Mouse (Mus musculus): Measurements from ENCODE around the gene 7530416G11Rik. TPM values are rescaled to one million over a fixed set of nuclear protein-coding genes. Genes with fewer than 3 reads are reported as not detected.

7530416G11Rik gene
- polyA plus RNA-seq, 1 experiment from 2014 or later = not detected

GRCm38 (mm10) chr15:85524404-85524950 is 21.4 kb upstream of the 7530416G11Rik start:
- Histone ChIP-seq H3K27ac (ENCODE audit: low read depth, low read length) (no peak overlapping the region), H3K4me2 (replicated peaks; ENCODE audit: low read depth, low read length) (no peak overlapping the region), H3K9me3 (ENCODE audit: control insufficient read depth, low read length) (no peaks in the 10 kb centered on the region), H3K4me1 (replicated peaks; ENCODE audit: control insufficient read depth, insufficient read depth, low read length) (peaks cover 3% of the 10 kb centered on the region), H3K27me3 (ENCODE audit: control insufficient read depth, insufficient read depth, low read length) (no peaks in the 10 kb centered on the region; the same call in 1 of the 2 replicates), H3K4me3 (ENCODE audit: low read depth, low read length) (no peak overlapping the region), H3K9ac (ENCODE audit: low read depth, low read length) (no peak overlapping the region), H3K36me3 (ENCODE audit: control insufficient read depth, insufficient read depth, low read length) (no peaks in the 10 kb centered on the region)
- peak; percentile 60; the same call in 1 of the 2 replicates for ATAC-seq (ENCODE audit: low FRiP score)
- WGBS = 19% methylated on average over 12 of the region's 12 CpGs
- no peak for DNase-seq (ENCODE audit: low spot score)

GRCm38 (mm10) chr15:85523173-85523991 is 20.4 kb upstream of the 7530416G11Rik start:
- 0 out of 2 replicates have a peak, but pooled peaks have one; percentile 38 for ATAC-seq (ENCODE audit: low FRiP score)

GRCm38 (mm10) chr15:85519438-85519837 is 16.4 kb upstream of the 7530416G11Rik start:
- DNase-seq (ENCODE audit: low spot score) (no peak), ATAC-seq (ENCODE audit: low FRiP score) (no peak)
- Histone ChIP-seq H3K9ac (ENCODE audit: low read depth, low read length) (no peak overlapping the region), H3K27ac (ENCODE audit: low read depth, low read length) (no peak overlapping the region), H3K36me3 (ENCODE audit: control insufficient read depth, insufficient read depth, low read length) (no peaks in the 10 kb centered on the region), H3K4me3 (ENCODE audit: low read depth, low read length) (no peak overlapping the region), H3K27me3 (ENCODE audit: control insufficient read depth, insufficient read depth, low read length) (no peaks in the 10 kb centered on the region; the same call in 1 of the 2 replicates), H3K4me1 (replicated peaks; ENCODE audit: control insufficient read depth, insufficient read depth, low read length) (peaks cover 3% of the 10 kb centered on the region), H3K9me3 (ENCODE audit: control insufficient read depth, low read length) (no peaks in the 10 kb centered on the region), H3K4me2 (replicated peaks; ENCODE audit: low read depth, low read length) (no peak overlapping the region)
- WGBS = 73% methylated on average over 4 of the region's 4 CpGs

More at GRCm38 (mm10) chr15:85523173-85523991, 20.4 kb upstream of the 7530416G11Rik start:
- Histone ChIP-seq H3K9ac (ENCODE audit: low read depth, low read length) (0 out of 2 replicates have a peak overlapping the region, but pooled peaks have one; percentile 37), H3K4me2 (replicated peaks; ENCODE audit: low read depth, low read length) (no peak overlapping the region), H3K27me3 (ENCODE audit: control insufficient read depth, insufficient read depth, low read length) (no peaks in the 10 kb centered on the region; the same call in 1 of the 2 replicates), H3K4me1 (replicated peaks; ENCODE audit: control insufficient read depth, insufficient read depth, low read length) (peaks cover 3% of the 10 kb centered on the region), H3K4me3 (ENCODE audit: low read depth, low read length) (no peak overlapping the region), H3K9me3 (ENCODE audit: control insufficient read depth, low read length) (no peaks in the 10 kb centered on the region), H3K36me3 (ENCODE audit: control insufficient read depth, insufficient read depth, low read length) (no peaks in the 10 kb centered on the region), H3K27ac (ENCODE audit: low read depth, low read length) (no peak overlapping the region)
- 9% methylated on average over 14 of the region's 14 CpGs for WGBS
- DNase-seq (ENCODE audit: low spot score) = peak; percentile 42

GRCm38 (mm10) chr15:85507370-85508014 is 4.5 kb upstream of the 7530416G11Rik start:
- 42% methylated on average over 32 of the region's 32 CpGs for WGBS
- Histone ChIP-seq H3K9me3 (ENCODE audit: control insufficient read depth, low read length) (no peaks in the 10 kb centered on the region), H3K27me3 (ENCODE audit: control insufficient read depth, insufficient read depth, low read length) (no peaks in the 10 kb centered on the region), H3K4me3 (ENCODE audit: low read depth, low read length) (no peak overlapping the region), H3K27ac (ENCODE audit: low read depth, low read length) (peak overlapping the region; percentile 92), H3K36me3 (ENCODE audit: control insufficient read depth, insufficient read depth, low read length) (no peaks in the 10 kb centered on the region), H3K9ac (ENCODE audit: low read depth, low read length) (peak overlapping the region; percentile 29), H3K4me2 (replicated peaks; ENCODE audit: low read depth, low read length) (peak overlapping the region; percentile 22; the same call in 1 of the 2 replicates), H3K4me1 (replicated peaks; ENCODE audit: control insufficient read depth, insufficient read depth, low read length) (peaks cover 14% of the 10 kb centered on the region)
- DNase-seq (ENCODE audit: low spot score) (peak; percentile 79), ATAC-seq (ENCODE audit: low FRiP score) (peak; percentile 79)

- Histone ChIP-seq H3K27me3 (ENCODE audit: control insufficient read depth, insufficient read depth, low read length) (no peaks in the 10 kb centered on the region), H3K9ac (ENCODE audit: low read depth, low read length) (no peak overlapping the region), H3K4me1 (replicated peaks; ENCODE audit: control insufficient read depth, insufficient read depth, low read length) (peaks cover 14% of the 10 kb centered on the region), H3K4me2 (replicated peaks; ENCODE audit: low read depth, low read length) (no peak overlapping the region), H3K36me3 (ENCODE audit: control insufficient read depth, insufficient read depth, low read length) (no peaks in the 10 kb centered on the region), H3K27ac (ENCODE audit: low read depth, low read length) (peak overlapping the region; percentile 92), H3K9me3 (ENCODE audit: control insufficient read depth, low read length) (no peaks in the 10 kb centered on the region), H3K4me3 (ENCODE audit: low read depth, low read length) (no peak overlapping the region)
- ATAC-seq (ENCODE audit: low FRiP score) (no peak), DNase-seq (ENCODE audit: low spot score) (no peak)
- 61% methylated on average over 1 of the region's 1 CpGs for WGBS
These were observed 3.7 kb upstream of the 7530416G11Rik start for GRCm38 (mm10) chr15:85506680-85507079.

- DNase-seq (ENCODE audit: low spot score) = no peak
- H3K4me1 ChIP-seq (replicated peaks; ENCODE audit: control insufficient read depth, insufficient read depth, low read length) = peaks cover 14% of the 10 kb centered on the region
- H3K4me3 ChIP-seq (ENCODE audit: low read depth, low read length) = no peak overlapping the region
- WGBS = 56% methylated on average over 14 of the region's 14 CpGs
- no peak overlapping the region for H3K9ac ChIP-seq (ENCODE audit: low read depth, low read length)
- no peaks in the 10 kb centered on the region for H3K36me3 ChIP-seq (ENCODE audit: control insufficient read depth, insufficient read depth, low read length)
- 0 out of 2 replicates have a peak overlapping the region, but pooled peaks have one; percentile 3 for H3K27ac ChIP-seq (ENCODE audit: low read depth, low read length)
- no peaks in the 10 kb centered on the region for H3K9me3 ChIP-seq (ENCODE audit: control insufficient read depth, low read length)
- no peaks in the 10 kb centered on the region for H3K27me3 ChIP-seq (ENCODE audit: control insufficient read depth, insufficient read depth, low read length)
- ATAC-seq (ENCODE audit: low FRiP score) = no peak
- no peak overlapping the region for H3K4me2 ChIP-seq (replicated peaks; ENCODE audit: low read depth, low read length)
These were observed 2.3 kb upstream of the 7530416G11Rik start for GRCm38 (mm10) chr15:85505118-85505925.

GRCm38 (mm10) chr15:85500267-85500666 is 2.8 kb downstream of the 7530416G11Rik start:
- Histone ChIP-seq H3K27ac (ENCODE audit: low read depth, low read length) (no peak overlapping the region), H3K27me3 (ENCODE audit: control insufficient read depth, insufficient read depth, low read length) (no peaks in the 10 kb centered on the region), H3K9ac (ENCODE audit: low read depth, low read length) (no peak overlapping the region), H3K4me3 (ENCODE audit: low read depth, low read length) (no peak overlapping the region), H3K4me1 (replicated peaks; ENCODE audit: control insufficient read depth, insufficient read depth, low read length) (peaks cover 3% of the 10 kb centered on the region; the same call in 1 of the 2 replicates), H3K36me3 (ENCODE audit: control insufficient read depth, insufficient read depth, low read length) (no peaks in the 10 kb centered on the region), H3K9me3 (ENCODE audit: control insufficient read depth, low read length) (no peaks in the 10 kb centered on the region), H3K4me2 (replicated peaks; ENCODE audit: low read depth, low read length) (no peak overlapping the region)
- DNase-seq (ENCODE audit: low spot score) (no peak), ATAC-seq (ENCODE audit: low FRiP score) (no peak)
- WGBS = 89% methylated on average over 10 of the region's 10 CpGs

GRCm38 (mm10) chr15:85497981-85498475 is 5.0 kb downstream of the 7530416G11Rik start:
- 25% methylated on average over 9 of the region's 10 CpGs for WGBS
- Histone ChIP-seq H3K36me3 (ENCODE audit: control insufficient read depth, insufficient read depth, low read length) (no peaks in the 10 kb centered on the region), H3K4me3 (ENCODE audit: low read depth, low read length) (no peak overlapping the region), H3K27ac (ENCODE audit: low read depth, low read length) (peak overlapping the region; percentile 91), H3K9me3 (ENCODE audit: control insufficient read depth, low read length) (no peaks in the 10 kb centered on the region), H3K4me1 (replicated peaks; ENCODE audit: control insufficient read depth, insufficient read depth, low read length) (peaks cover 12% of the 10 kb centered on the region), H3K4me2 (replicated peaks; ENCODE audit: low read depth, low read length) (no peak overlapping the region; the same call in 1 of the 2 replicates), H3K9ac (ENCODE audit: low read depth, low read length) (no peak overlapping the region), H3K27me3 (ENCODE audit: control insufficient read depth, insufficient read depth, low read length) (no peaks in the 10 kb centered on the region)
- ATAC-seq (ENCODE audit: low FRiP score) (peak; percentile 91), DNase-seq (ENCODE audit: low spot score) (peak; percentile 75)
